Mouse (Mus musculus) ES-E14 (cell line): ENCODE data around the gene Phospho1. TPM values are rescaled to one million over a fixed set of nuclear protein-coding genes. Genes with fewer than 3 reads are reported as not detected.

ENCODE experiments used
- DNase-seq: peaks from one replicate; pipeline ENCODE4 v3.0.0-alpha.2; 2013; ENCODE audit warnings: low read depth, low spot score
- H3K27ac ChIP-seq: 2 replicates; pipeline ENCODE4 v1.5.1; 2012; ENCODE audit warnings: low read depth, mild to moderate bottlenecking, low read length, moderate library complexity, mixed read lengths; ENCODE audit not compliant: poor library complexity, insufficient read depth, severe bottlenecking
- H3K36me3 ChIP-seq: 2 replicates; pipeline ENCODE4 v1.6.1; 2012; ENCODE audit warnings: mild to moderate bottlenecking, low read length, moderate library complexity, mixed read lengths; ENCODE audit not compliant: control insufficient read depth, poor library complexity, insufficient read depth, severe bottlenecking
- H3K4me1 ChIP-seq, 2 experiments: fragments of 150-350 bp in 1 of 2; sonication (generic) in 1 of 2; 2 replicates each; pipeline ENCODE4 v1.6.1; 2012; ENCODE audit warnings: low read length in 2 of 2, mild to moderate bottlenecking in 1 of 2, mixed read lengths in 1 of 2; ENCODE audit not compliant: control insufficient read depth in 2 of 2, insufficient read depth in 2 of 2, poor library complexity in 1 of 2
- H3K4me3 ChIP-seq, 2 experiments: fragments of 150-350 bp in 1 of 2; sonication (generic) in 1 of 2; 2 replicates each; pipeline ENCODE4 v1.5.1; 2012; ENCODE audit warnings: low read length in 2 of 2, low read depth in 1 of 2, mild to moderate bottlenecking in 1 of 2, mixed read lengths in 1 of 2; ENCODE audit not compliant: insufficient read depth in 1 of 2, poor library complexity in 1 of 2, severe bottlenecking in 1 of 2
- H3K9ac ChIP-seq: 2 replicates; pipeline ENCODE4 v1.6.1; 2012; ENCODE audit warnings: low read depth, mild to moderate bottlenecking, low read length, mixed read lengths; ENCODE audit not compliant: poor library complexity, insufficient read depth, severe bottlenecking
- H3K9me3 ChIP-seq: fragments of 150-350 bp; sonication (generic); 2 replicates; pipeline ENCODE4 v1.6.1; 2012; ENCODE audit warnings: low read depth, mild to moderate bottlenecking, low read length; ENCODE audit not compliant: control insufficient read depth, insufficient read depth
- CHD2 ChIP-seq: IDR thresholded peaks from 2 replicates; pipeline ENCODE4 v1.6.1; 2014; ENCODE audit warnings: mild to moderate bottlenecking, low read depth, low read length, inconsistent platforms
- HCFC1 ChIP-seq: IDR thresholded peaks from 2 replicates; pipeline ENCODE4 v1.6.1; 2012; ENCODE audit warnings: low read length, inconsistent platforms, borderline replicate concordance; ENCODE audit not compliant: insufficient read depth
- MAFK ChIP-seq: IDR thresholded peaks from 2 replicates; pipeline ENCODE4 v1.6.1; 2014; ENCODE audit warnings: mild to moderate bottlenecking, low read depth, low read length, inconsistent platforms; ENCODE audit not compliant: insufficient read depth
- ZC3H11A ChIP-seq: IDR thresholded peaks from 2 replicates; pipeline ENCODE4 v1.6.1; 2012; ENCODE audit warnings: low read depth, mild to moderate bottlenecking, inconsistent platforms, low read length, borderline replicate concordance
- ZNF384 ChIP-seq: IDR thresholded peaks from 2 replicates; pipeline ENCODE4 v1.6.1; 2012; ENCODE audit warnings: low read depth, low read length, inconsistent platforms
- in situ Hi-C, 2 experiments: fragments of 600-800 bp; cut with MboI; formaldehyde crosslinking; loops; one replicate each; pipeline ENCODE4 v1.15.1; 2025; ENCODE audit warnings: low sequenced_read_pairs in 2 of 2, inconsistent platforms in 1 of 2; ENCODE audit not compliant: unreplicated experiment in 2 of 2
- total RNA-seq: library from RNA; depleted of rRNA; stranded (reverse); fragments of 300-350 nt; gene quantifications from 2 replicates; pipeline ENCODE4 v1.2.3, GENCODE M21; 2012

The Phospho1 gene
- total RNA-seq, 1 experiment: 2.6 TPM

DNA sequence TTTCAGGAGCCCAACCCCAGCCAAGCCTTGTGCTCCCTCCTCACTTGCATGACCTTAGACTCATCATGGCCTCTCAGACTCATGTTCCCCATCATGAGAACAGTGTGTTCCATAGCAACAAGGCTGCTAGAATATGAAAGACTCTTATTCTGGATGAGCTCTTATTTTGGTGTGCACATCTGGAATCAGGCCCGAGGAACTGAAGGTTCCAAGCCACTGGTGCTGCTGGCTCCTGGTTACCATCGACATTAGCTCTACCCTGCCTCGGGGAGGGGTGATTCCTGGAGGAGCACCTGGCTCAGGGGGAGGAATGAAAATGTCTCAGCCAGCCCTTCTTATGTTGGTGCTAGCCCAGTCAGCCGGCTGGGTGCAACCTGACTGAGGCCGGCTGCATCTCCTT lies 9.4 kb upstream of the Phospho1 start:
- no peak for DNase-seq
- TF ChIP-seq ZNF384 (no peak), HCFC1 (no peak), MAFK (no peak), CHD2 (no peak)
- H3K36me3 ChIP-seq: no peaks in the 10 kb centered on the region
- H3K9me3 ChIP-seq: no peaks in the 10 kb centered on the region
- in situ Hi-C loops: no loop called here
- H3K27ac ChIP-seq: no peak overlapping the region
- no peak overlapping the region for H3K4me3 ChIP-seq
- H3K9ac ChIP-seq: no peak overlapping the region
- H3K4me1 ChIP-seq: peaks cover 4 to 20% of the 10 kb centered on the region in 2 experiments; a peak in 3 of 4 replicates

DNA sequence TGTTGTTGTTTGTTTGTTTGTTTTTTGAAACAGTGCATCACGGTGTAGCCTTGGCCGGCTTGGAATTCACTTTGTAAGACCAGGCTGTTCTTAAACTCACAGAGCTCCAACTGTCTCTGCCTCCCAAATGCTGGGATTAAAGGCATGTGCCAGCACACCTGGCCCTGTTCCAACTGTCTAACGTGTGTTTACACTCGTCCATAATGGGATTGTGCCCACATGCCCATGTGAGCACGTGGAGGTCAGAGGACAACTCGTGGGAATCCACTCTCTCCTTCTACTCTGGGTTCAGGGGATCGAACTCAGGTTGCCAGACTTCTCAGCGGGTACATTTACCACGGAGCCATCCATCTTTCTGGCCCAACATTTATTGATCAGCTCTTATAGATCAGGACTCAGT lies 8.9 kb upstream of the Phospho1 start:
- Histone ChIP-seq H3K9ac (no peak overlapping the region), H3K9me3 (no peaks in the 10 kb centered on the region), H3K27ac (no peak overlapping the region), H3K4me1 (peaks cover under 1 to 16% of the 10 kb centered on the region in 2 experiments; a peak in 3 of 4 replicates), H3K36me3 (no peaks in the 10 kb centered on the region), H3K4me3 (no peak overlapping the region)
- in situ Hi-C loops: no loop called here
- TF ChIP-seq MAFK: no peak
- no peak for TF ChIP-seq HCFC1
- TF ChIP-seq CHD2: no peak
- TF ChIP-seq ZNF384: no peak
- no peak for TF ChIP-seq ZC3H11A
- no peak for DNase-seq

- Histone ChIP-seq H3K4me3 (no peak overlapping the region), H3K27ac (no peak overlapping the region), H3K4me1 (peaks cover 0 to 2% of the 10 kb centered on the region in 2 experiments; a peak in 1 of 4 replicates), H3K9ac (no peak overlapping the region), H3K36me3 (no peaks in the 10 kb centered on the region), H3K9me3 (no peaks in the 10 kb centered on the region)
- TF ChIP-seq ZC3H11A (no peak), CHD2 (no peak), MAFK (no peak), ZNF384 (no peak), HCFC1 (no peak)
- in situ Hi-C loops: no loop called here
- DNase-seq: no peak
Observed at GRCm38 (mm10) chr11:95819138-95819537, 5.2 kb upstream of the Phospho1 start.

GRCm38 (mm10) chr11:95821511-95821910 lies 2.8 kb upstream of the Phospho1 start:
- no peaks in the 10 kb centered on the region for H3K36me3 ChIP-seq
- peaks cover 0 to 2% of the 10 kb centered on the region in 2 experiments; a peak in 1 of 4 replicates for H3K4me1 ChIP-seq
- no peaks in the 10 kb centered on the region for H3K9me3 ChIP-seq
- in situ Hi-C loops: no loop called here
- DNase-seq: no peak
- H3K27ac ChIP-seq: no peak overlapping the region
- no peak overlapping the region for H3K4me3 ChIP-seq
- TF ChIP-seq MAFK (no peak), HCFC1 (no peak), CHD2 (no peak), ZC3H11A (no peak), ZNF384 (no peak)
- H3K9ac ChIP-seq: no peak overlapping the region

DNA sequence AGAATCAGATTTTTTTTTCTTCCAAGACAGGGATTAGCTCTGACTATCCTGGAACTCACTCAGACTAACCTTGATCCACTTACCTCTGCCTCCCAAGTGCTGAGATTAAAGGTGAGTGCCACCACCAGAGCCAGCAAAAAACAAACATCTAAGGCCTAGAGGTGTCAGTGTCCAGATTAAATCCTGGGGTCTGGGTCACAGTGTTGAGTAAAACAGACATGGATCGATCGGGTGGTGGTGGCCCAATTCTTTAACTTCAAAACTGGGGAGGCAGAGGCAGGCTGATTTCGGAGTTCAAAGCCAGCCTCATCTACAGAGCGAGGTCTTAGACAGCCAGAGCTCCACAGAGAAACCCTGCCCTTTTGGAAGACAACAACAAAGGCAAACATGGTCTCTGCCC lies 1.9 kb upstream of the Phospho1 start:
- no peak for DNase-seq
- no peak overlapping the region for H3K27ac ChIP-seq
- no peaks in the 10 kb centered on the region for H3K9me3 ChIP-seq
- no peak overlapping the region for H3K9ac ChIP-seq
- H3K4me1 ChIP-seq: peaks cover 0 to 3% of the 10 kb centered on the region in 2 experiments; a peak in 3 of 4 replicates
- in situ Hi-C loops: no loop called here
- no peaks in the 10 kb centered on the region for H3K36me3 ChIP-seq
- TF ChIP-seq ZNF384 (no peak), CHD2 (no peak), HCFC1 (no peak), ZC3H11A (no peak), MAFK (no peak)
- no peak overlapping the region for H3K4me3 ChIP-seq
